Mouse (Mus musculus) midbrain, embryonic 10.5 days (tissue): ENCODE data around the gene Nr4a2. TPM values are rescaled to one million over a fixed set of nuclear protein-coding genes. Genes with fewer than 3 reads are reported as not detected.

Source experiments
- DNase-seq: peaks from one replicate; pipeline ENCODE4 v3.0.0-alpha.2; 2017; ENCODE audit warnings: low spot score
- H3K27ac ChIP-seq: fragments of 300-500 bp; sonication (generic); replicated peaks from 2 replicates; pipeline ENCODE4 v1.5.1; 2016; ENCODE audit warnings: mild to moderate bottlenecking
- H3K27me3 ChIP-seq: fragments of 300-500 bp; sonication (generic); 2 replicates; pipeline ENCODE4 v1.6.1; 2016; ENCODE audit warnings: low read depth, mild to moderate bottlenecking; ENCODE audit not compliant: poor library complexity, severe bottlenecking
- H3K36me3 ChIP-seq: fragments of 300-500 bp; sonication (generic); 2 replicates; pipeline ENCODE4 v1.6.1; 2016; ENCODE audit warnings: mild to moderate bottlenecking, moderate library complexity
- H3K4me1 ChIP-seq: fragments of 300-500 bp; sonication (generic); 2 replicates; pipeline ENCODE4 v1.6.1; 2016
- H3K4me3 ChIP-seq: fragments of 300-500 bp; sonication (generic); 2 replicates; pipeline ENCODE4 v1.5.1; 2016; ENCODE audit warnings: mild to moderate bottlenecking, moderate library complexity
- H3K9me3 ChIP-seq: fragments of 300-500 bp; sonication (generic); replicated peaks from 2 replicates; pipeline ENCODE4 v1.6.1; 2016; ENCODE audit warnings: mild to moderate bottlenecking
- WGBS: fragments of 180-500 bp; shearing (Covaris S2); methylation state at CpG from one replicate; pipeline ENCODE4 v1.1.7; 2016; 5-methylcytosine and 5-hydroxymethylcytosine counted together
- polyA plus RNA-seq: library from polyadenylated mRNA; unstranded; fragments of >200 nt; fragmentation: Nextera tagmentation; extraction: Ambion mirVana; gene quantifications from 2 replicates; pipeline ENCODE4 v1.2.1, GENCODE M21; 2016

Nr4a2 gene
- polyA plus RNA-seq = 6.9 and 13.8 TPM in 2 replicates

DNA sequence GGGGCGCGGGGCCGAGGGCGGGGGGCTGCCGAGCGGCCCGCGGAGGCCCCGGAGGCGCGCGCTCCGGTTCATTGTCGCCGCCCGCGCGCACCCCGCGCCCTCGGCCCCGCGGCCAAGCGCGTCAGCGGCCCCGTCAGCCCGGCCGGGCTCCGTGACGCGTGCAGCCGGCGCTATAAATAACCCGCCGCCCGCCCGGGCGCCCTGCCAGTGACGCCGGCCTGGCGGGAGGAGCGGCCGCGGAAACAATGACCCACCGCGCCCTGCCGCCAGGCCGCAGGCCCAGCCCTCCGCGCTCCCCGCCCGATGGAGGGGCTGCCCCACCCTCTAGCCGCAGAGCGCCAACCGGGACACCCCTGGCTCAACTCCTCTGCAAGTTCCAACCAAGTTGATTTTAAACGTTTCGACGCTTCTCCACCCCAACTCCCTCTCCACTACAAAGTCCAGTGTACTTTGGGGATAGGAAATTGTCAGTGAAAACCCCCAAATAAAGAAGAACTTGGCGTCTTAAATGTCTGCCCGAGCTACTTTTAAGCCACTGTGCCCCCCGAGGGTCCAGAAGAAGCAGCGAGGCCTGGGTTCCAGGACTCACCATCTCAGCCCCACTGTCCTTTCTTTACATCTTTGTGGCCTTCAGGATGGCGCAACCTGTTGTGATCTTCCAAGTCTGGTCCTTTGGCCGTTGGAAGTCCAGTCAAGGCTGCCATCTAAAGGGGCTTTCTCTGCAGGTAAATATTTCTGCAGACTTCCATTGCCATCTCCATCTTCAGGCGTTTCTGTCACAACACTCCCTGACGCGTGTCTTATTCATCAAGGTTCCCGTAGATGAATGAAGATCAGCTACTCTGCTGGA lies at the start of gene Nr4a2:
Nr4a2 (minus strand) TSS at position 13 of the 850 bp plus-strand sequence.
- Histone ChIP-seq H3K9me3 (no peaks in the 10 kb centered on the region), H3K4me3 (peak within 1 kb of the TSS; percentile 96), H3K27ac (peak within 1 kb of the TSS; percentile 99), H3K36me3 (0 out of 2 replicates have a peak, but pooled peaks cover 4% of the 10 kb centered on the region), H3K4me1 (peaks cover 22% of the 10 kb centered on the region), H3K27me3 (peaks cover 28% of the 10 kb centered on the region)
- WGBS = 6% methylated on average over 66 of the region's 69 CpGs
- DNase-seq = peak; percentile 83

GRCm38 (mm10) chr2:57165416-57165815 lies 41.6 kb upstream of the Nr4a2 start:
- WGBS = 64% methylated on average over 1 of the region's 1 CpGs
- H3K27me3 ChIP-seq = no peaks in the 10 kb centered on the region
- H3K36me3 ChIP-seq = no peaks in the 10 kb centered on the region
- no peak overlapping the region for H3K4me3 ChIP-seq
- no peaks in the 10 kb centered on the region for H3K9me3 ChIP-seq
- H3K4me1 ChIP-seq = no peaks in the 10 kb centered on the region
- no peak overlapping the region for H3K27ac ChIP-seq
- no peak for DNase-seq

- DNase-seq = no peak
- H3K4me1 ChIP-seq = no peaks in the 10 kb centered on the region
- 91% methylated on average over 9 of the region's 9 CpGs for WGBS
- no peaks in the 10 kb centered on the region for H3K9me3 ChIP-seq
- no peak overlapping the region for H3K27ac ChIP-seq
- H3K4me3 ChIP-seq = no peak overlapping the region
- H3K27me3 ChIP-seq = no peaks in the 10 kb centered on the region
- no peaks in the 10 kb centered on the region for H3K36me3 ChIP-seq
Observed at GRCm38 (mm10) chr2:57156814-57157213, 33.0 kb upstream of the Nr4a2 start.

DNA sequence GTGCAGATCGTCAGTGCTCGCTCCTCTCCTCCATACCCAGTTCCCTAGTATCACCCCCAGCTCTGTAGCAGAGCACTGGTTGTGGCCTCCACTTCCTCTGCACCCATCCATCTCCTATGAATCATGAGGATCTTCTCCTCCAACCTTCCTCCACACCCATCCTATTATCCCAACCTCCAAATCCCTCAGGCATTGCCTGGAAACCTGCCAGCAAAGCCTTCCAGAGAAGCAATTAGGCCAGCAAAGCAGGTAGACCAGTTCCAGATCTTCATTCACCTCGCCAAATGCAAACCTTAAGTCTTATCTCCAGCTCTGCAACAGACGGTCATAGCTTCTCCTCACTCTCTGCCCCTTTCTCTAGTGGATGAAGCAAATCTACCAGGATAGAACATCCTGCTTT lies 26.0 kb upstream of the Nr4a2 start:
- Histone ChIP-seq H3K4me1 (no peaks in the 10 kb centered on the region), H3K27me3 (no peaks in the 10 kb centered on the region), H3K36me3 (no peaks in the 10 kb centered on the region), H3K4me3 (no peak overlapping the region), H3K9me3 (no peaks in the 10 kb centered on the region), H3K27ac (no peak overlapping the region)
- 86% methylated on average over 4 of the region's 4 CpGs for WGBS
- no peak for DNase-seq

DNA sequence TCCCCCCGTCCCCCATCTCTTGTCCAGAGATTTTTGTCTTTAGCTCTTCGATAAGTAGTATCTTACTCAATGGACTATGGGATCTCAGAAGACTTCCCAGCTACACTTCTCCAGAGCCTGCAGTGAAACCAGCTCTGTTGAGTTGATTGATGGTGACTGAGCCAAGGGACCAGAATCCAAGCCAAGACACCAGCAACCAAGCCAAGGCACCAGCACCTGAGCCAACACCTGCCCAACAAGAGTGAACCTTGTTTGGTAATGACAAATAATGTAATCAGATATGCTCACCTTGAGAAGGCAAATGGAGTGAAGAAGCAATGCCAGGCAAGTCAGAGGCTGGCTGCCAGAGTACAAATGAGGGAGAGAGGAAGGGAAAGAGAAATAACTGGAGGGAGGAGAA lies 24.4 kb upstream of the Nr4a2 start:
- WGBS = 93% methylated on average over 2 of the region's 2 CpGs
- Histone ChIP-seq H3K27me3 (no peaks in the 10 kb centered on the region), H3K4me1 (no peaks in the 10 kb centered on the region)

DNA sequence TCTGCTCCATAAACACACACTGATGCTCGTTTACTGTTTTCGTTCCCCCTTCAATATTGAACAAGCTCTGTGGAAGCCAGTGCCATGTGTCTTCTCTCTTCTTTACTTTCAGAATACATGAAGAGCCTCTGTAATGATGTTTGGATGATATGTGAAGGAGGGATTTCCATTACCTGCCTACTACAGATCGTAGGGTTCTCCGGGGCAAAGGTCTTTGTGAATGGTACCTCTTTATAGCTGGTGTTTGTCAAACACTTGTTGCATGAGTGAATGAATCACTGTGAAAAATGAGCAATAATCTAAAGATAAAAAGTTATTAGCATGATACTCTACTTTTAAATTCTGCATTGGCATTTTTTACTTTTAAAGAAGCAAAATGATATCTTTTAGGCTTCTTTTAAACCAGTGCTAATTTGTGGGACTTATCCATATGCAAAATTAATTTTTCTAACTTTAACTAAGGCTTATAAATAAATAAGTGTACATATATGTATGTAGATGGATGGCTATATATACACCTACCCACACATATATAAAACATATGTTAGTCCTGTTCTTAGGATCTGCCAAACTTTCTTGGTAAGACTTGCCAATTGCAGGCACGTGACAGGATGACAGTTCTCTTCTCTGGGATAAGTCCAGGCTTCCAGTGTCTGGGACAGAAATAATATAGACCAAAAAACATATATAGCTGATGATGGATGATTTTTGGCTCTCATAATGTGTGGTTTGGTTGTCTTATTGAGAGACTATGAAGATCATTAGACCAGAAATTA lies 22.0 kb upstream of the Nr4a2 start:
- Histone ChIP-seq H3K36me3 (no peaks in the 10 kb centered on the region), H3K27me3 (no peaks in the 10 kb centered on the region), H3K27ac (no peak overlapping the region), H3K4me3 (no peak overlapping the region), H3K9me3 (no peaks in the 10 kb centered on the region), H3K4me1 (no peaks in the 10 kb centered on the region)
- WGBS = 93% methylated on average over 5 of the region's 5 CpGs
- DNase-seq = no peak

More for the DNA sequence above, 24.4 kb upstream of the Nr4a2 start:
- Histone ChIP-seq H3K36me3 (no peaks in the 10 kb centered on the region), H3K27ac (no peak overlapping the region), H3K9me3 (no peaks in the 10 kb centered on the region), H3K4me3 (no peak overlapping the region)
- DNase-seq = no peak

DNA sequence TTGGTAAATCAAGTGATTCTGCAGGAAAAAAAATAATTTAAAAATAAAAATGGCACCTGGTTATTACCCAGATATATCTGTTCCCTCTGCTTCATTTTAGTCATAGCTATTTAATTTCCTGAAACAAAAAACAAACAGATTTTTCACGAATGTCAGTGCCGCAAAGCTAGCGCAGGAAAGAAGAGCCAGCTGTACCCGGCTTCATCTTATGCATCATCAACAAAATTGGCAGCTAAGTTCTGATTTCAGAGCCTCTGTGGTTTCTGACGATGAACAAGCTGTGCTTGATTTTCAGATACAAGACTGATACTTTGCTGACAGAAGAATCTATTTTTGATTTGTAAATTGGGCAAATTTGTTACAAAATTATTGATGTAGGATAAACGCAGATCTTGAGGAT lies 14.8 kb upstream of the Nr4a2 start:
- Histone ChIP-seq H3K36me3 (no peaks in the 10 kb centered on the region), H3K27me3 (no peaks in the 10 kb centered on the region), H3K4me1 (no peaks in the 10 kb centered on the region), H3K4me3 (no peak overlapping the region), H3K9me3 (no peaks in the 10 kb centered on the region), H3K27ac (no peak overlapping the region)
- WGBS = 96% methylated on average over 6 of the region's 6 CpGs
- no peak for DNase-seq

DNA sequence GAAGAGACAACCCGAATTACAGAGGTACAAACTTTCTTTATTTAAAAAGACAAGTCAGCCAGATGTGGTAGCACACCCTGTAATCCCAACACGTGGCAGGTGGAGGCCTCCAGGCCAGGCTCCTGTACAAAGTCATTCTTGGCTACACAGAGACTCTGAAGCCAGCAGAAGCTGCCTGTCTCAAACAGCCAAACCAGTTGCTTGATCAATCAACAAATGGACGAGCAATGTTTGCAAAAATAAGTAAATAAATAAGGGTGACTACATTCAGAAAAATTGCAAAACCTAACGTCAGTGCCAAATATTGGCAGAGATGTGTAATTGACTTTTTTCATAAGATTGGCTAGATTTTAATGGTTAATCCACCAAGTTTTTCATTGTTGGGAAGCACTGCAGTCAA lies 3.7 kb upstream of the Nr4a2 start:
- H3K27ac ChIP-seq = no peak overlapping the region
- peaks cover 20% of the 10 kb centered on the region for H3K27me3 ChIP-seq
- WGBS = 78% methylated on average over 4 of the region's 4 CpGs
- H3K4me1 ChIP-seq = peaks cover 13% of the 10 kb centered on the region
- DNase-seq = no peak
- H3K36me3 ChIP-seq = no peaks in the 10 kb centered on the region
- no peaks in the 10 kb centered on the region for H3K9me3 ChIP-seq
- no peak overlapping the region for H3K4me3 ChIP-seq

DNA sequence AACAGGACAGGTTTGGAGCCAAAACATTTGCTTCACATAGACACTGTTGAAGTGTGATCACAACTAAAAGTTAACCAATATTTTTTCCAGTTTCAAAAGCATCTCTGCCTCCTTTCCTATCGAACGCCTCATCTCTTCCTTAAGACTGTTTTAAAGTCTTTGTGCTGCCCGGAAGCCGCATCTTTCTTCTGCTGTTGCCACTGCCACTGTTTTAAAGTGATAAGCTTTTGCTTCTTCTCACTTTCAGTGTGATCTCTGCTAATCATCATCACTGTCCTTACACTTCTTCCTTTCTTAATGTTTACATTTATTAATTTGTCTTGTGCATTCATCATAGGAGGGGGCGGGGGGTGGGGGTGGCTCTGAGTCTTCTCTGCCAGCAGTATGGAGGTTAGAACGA lies 2.1 kb upstream of the Nr4a2 start:
- 86% methylated on average over 6 of the region's 6 CpGs for WGBS
- H3K4me3 ChIP-seq = no peak overlapping the region
- H3K9me3 ChIP-seq = no peaks in the 10 kb centered on the region
- DNase-seq = no peak
- peaks cover 28% of the 10 kb centered on the region for H3K27me3 ChIP-seq
- 0 out of 2 replicates have a peak, but pooled peaks cover 4% of the 10 kb centered on the region for H3K36me3 ChIP-seq
- H3K4me1 ChIP-seq = peaks cover 22% of the 10 kb centered on the region
- H3K27ac ChIP-seq = no peak overlapping the region

GRCm38 (mm10) chr2:57122986-57123980 lies 520 bp downstream of the Nr4a2 start:
- no peaks in the 10 kb centered on the region for H3K9me3 ChIP-seq
- 0 out of 2 replicates have a peak, but pooled peaks cover 4% of the 10 kb centered on the region for H3K36me3 ChIP-seq
- WGBS = 2% methylated on average over 65 of the region's 67 CpGs
- peaks cover 28% of the 10 kb centered on the region for H3K27me3 ChIP-seq
- H3K4me3 ChIP-seq = peak overlapping the region; percentile 96
- peak; percentile 82 for DNase-seq
- peak overlapping the region; percentile 99 for H3K27ac ChIP-seq
- H3K4me1 ChIP-seq = peaks cover 22% of the 10 kb centered on the region

- no peak for DNase-seq
- peaks cover 41% of the 10 kb centered on the region for H3K4me1 ChIP-seq
Observed at GRCm38 (mm10) chr2:57121110-57121509, 2.7 kb downstream of the Nr4a2 start.

More at GRCm38 (mm10) chr2:57121110-57121509, 2.7 kb downstream of the Nr4a2 start:
- no peak overlapping the region for H3K27ac ChIP-seq
- H3K36me3 ChIP-seq = 0 out of 2 replicates have a peak, but pooled peaks cover 4% of the 10 kb centered on the region
- 85% methylated on average over 4 of the region's 4 CpGs for WGBS
- H3K4me3 ChIP-seq = no peak overlapping the region
- peaks cover 21% of the 10 kb centered on the region for H3K27me3 ChIP-seq
- no peaks in the 10 kb centered on the region for H3K9me3 ChIP-seq
